Mouse (Mus musculus) brain, adult 2 months (tissue): Measurements from ENCODE around the gene Abr.

ENCODE experiments used
- DNase-seq: peaks from one replicate; pipeline ENCODE4 v3.0.0; 2011; ENCODE audit warnings: low read depth, low spot score

Abr gene

GRCm38 (mm10) chr11:76569436-76569835 is 52.7 kb downstream of the Abr start:
- peak; percentile 46 for DNase-seq

- no peak for DNase-seq
Measured at GRCm38 (mm10) chr11:76566081-76566480, 56.0 kb downstream of the Abr start.

- DNase-seq, result peak; percentile 30
Measured at GRCm38 (mm10) chr11:76562584-76562983, 59.5 kb downstream of the Abr start.

GRCm38 (mm10) chr11:76562165-76562564 is 59.9 kb downstream of the Abr start:
- peak; percentile 70 for DNase-seq

- DNase-seq, result no peak
Measured at GRCm38 (mm10) chr11:76557837-76558236, 64.3 kb downstream of the Abr start.

GRCm38 (mm10) chr11:76548153-76548721 is 73.9 kb downstream of the Abr start:
- no peak for DNase-seq

GRCm38 (mm10) chr11:76547420-76547819 is 74.7 kb downstream of the Abr start:
- DNase-seq, result no peak

- DNase-seq, result no peak
Measured at GRCm38 (mm10) chr11:76546431-76546830, 75.7 kb downstream of the Abr start.

GRCm38 (mm10) chr11:76543300-76543699 is 78.8 kb downstream of the Abr start:
- DNase-seq, result no peak

GRCm38 (mm10) chr11:76540973-76541372 is 81.1 kb downstream of the Abr start:
- peak; percentile 76 for DNase-seq

GRCm38 (mm10) chr11:76537401-76537800 is 84.7 kb downstream of the Abr start:
- peak; percentile 88 for DNase-seq

GRCm38 (mm10) chr11:76536576-76537354 is 85.3 kb downstream of the Abr start:
- no peak for DNase-seq

- DNase-seq, result no peak
Measured at GRCm38 (mm10) chr11:76532001-76532400, 90.1 kb downstream of the Abr start.

GRCm38 (mm10) chr11:76530966-76531678 is 91.0 kb downstream of the Abr start:
- DNase-seq, result peak; percentile 89

- DNase-seq, result peak; percentile 66
Measured at GRCm38 (mm10) chr11:76530168-76530935, 91.8 kb downstream of the Abr start.

GRCm38 (mm10) chr11:76529352-76530141 is 92.6 kb downstream of the Abr start:
- DNase-seq, result peak; percentile 94

GRCm38 (mm10) chr11:76525646-76526351 is 96.3 kb downstream of the Abr start:
- DNase-seq, result no peak

- DNase-seq, result peak; percentile 94
Measured at GRCm38 (mm10) chr11:76524947-76525346, 97.2 kb downstream of the Abr start.

GRCm38 (mm10) chr11:76523356-76523755 is 98.8 kb downstream of the Abr start:
- DNase-seq, result peak; percentile 90

- DNase-seq, result peak; percentile 69
Measured at GRCm38 (mm10) chr11:76520889-76521288, 101.2 kb downstream of the Abr start.
